Mouse (Mus musculus) retina, adult 2 months (tissue): ENCODE measurements around the gene Fam136a.
"Not testable (repeated sequence)": the region's sequence is repeated elsewhere in the genome, so short reads cannot be mapped to it uniquely, and the experiment has no call there.

Experiments used
- DNase-seq: peaks from one replicate; pipeline ENCODE4 v3.0.0-alpha.2; 2012; ENCODE audit warnings: low read depth, low spot score

The Fam136a gene

GRCm38 (mm10) chr6:86366853-86367249 is 1.4 kb downstream of the Fam136a start:
- DNase-seq: no peak

DNA sequence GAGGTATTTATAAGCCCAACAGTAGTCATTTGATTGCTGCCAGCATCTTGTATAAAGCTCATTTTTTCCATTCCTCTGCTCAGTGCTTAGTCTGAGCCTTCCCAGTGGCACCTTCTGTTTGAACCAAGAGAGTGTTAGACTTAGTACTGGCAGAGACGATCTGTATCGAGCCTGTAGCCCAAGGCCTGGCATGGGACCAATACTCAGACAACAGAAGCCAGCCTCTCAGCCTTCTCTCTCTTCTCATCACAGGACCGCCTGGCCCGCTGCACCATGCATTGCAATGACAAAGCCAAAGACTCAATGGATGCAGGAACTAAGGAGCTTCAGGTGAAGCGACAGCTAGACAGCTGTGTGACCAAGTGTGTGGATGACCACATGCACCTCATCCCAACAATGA is 3.0 kb downstream of the Fam136a start:
- DNase-seq: no peak

DNA sequence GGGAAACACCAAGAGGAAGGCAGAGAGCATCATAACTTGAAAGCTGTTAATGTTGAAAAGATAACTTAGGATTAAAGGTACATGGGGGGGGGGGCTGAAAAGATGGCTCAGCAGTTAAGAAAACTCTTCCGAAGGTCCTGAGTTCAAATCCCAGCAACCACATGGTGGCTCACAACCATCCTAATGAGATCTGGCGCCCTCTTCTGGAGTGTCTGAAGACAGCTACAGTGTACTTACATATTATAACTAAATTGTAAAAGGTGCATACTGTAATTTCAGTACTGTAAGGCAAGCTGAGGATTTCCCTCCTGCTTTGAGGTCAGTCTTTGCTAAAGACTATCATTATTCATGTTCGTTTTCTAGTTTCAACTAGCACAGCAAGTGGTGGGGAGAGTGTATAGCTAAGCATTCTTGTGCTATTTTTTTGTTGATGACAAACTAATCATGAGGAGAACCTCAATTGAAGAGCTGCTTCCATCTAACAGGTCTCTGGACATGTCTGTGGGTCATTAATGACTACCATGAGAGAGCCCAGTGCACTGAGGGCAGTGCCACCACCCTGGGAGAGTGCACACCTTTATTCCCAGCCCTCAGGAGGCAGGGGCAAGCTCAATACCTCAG is 4.8 kb downstream of the Fam136a start:
- no peak for DNase-seq

GRCm38 (mm10) chr6:86370764-86371339 is 5.4 kb downstream of the Fam136a start, which contains the start of gene Snrpg:
Snrpg (plus strand) TSS chr6:86371304.
- DNase-seq: no peak

DNA sequence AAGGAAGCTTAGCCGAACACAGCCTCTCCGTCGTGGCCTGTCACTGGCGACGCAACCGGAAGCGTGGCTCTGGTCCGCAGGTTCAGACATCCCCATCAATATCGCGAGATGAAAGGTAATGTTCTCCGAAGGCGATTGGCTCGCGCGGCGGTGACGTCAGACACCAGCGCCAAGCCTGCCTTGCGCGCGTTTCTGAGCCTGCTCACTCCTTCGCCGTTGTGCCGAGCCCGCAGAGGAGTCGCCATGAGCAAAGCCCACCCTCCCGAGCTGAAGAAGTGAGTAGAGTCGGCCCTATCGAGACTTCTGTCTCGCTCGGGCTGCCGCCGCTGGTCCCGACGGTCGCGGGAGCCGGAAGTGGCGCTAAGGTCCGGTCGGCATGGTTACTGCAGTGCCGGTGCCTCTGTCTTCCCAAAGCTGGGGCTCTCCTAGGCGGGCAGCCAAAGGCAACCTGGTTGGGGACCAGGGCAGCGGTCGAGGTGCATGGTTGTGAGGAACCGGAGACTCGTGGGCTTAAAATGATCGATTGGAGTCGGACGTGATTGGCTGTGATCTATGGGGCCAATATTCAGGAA is 6.0 kb downstream of the Fam136a start:
- DNase-seq: peak; percentile 90

DNA sequence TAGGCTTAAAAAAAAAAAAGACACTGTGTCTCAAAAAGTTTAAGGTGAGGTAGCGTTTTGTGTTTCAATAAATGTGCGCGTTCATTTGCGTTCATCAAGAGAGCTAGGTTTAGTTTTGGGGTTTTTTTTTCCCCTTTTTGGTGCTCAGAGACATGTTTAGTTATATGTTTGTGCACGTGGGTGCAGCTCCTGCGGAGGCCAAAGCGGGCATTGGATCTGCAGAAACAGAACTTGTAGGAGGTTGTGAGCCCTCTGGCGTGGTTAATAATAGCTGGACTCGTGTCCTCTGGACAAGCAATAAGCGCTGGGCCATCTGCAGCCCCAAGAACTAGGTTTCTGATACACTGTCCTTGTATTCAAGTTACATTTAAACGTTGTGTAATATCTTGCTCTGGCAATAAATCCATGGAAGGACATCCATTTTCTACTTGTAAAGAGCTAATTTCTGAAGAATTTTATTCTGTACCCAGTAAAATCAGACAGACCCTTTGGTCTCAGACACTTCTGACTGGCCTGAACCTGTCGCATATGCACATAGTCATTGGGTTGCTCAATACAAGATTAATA is 6.6 kb downstream of the Fam136a start:
- DNase-seq: no peak

GRCm38 (mm10) chr6:86373556-86373955 is 8.1 kb downstream of the Fam136a start:
- no peak for DNase-seq

DNA sequence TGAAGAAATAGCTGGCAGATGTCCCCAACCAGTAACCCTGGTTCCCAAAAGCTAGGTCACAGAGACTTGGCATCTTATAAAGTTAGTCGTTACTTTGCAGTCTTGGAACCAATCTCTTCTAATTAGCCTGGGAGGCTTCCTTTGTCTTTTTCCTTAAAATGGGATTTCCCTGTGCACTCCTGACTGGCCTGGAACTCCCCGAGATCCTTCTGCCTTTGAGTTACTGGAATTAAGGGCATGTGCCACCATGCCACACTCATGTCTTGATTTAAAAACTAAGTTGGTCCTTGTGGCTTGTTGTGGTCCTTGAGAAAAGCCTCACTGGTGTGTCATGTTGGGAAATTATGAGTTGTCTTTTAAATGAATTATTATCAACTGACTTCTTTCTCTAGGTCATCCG is 12.9 kb downstream of the Fam136a start:
- no peak for DNase-seq

GRCm38 (mm10) chr6:86380112-86380511 is 14.7 kb downstream of the Fam136a start:
- not testable (repeated sequence) for DNase-seq

GRCm38 (mm10) chr6:86382551-86382950 is 17.1 kb downstream of the Fam136a start:
- no peak for DNase-seq

DNA sequence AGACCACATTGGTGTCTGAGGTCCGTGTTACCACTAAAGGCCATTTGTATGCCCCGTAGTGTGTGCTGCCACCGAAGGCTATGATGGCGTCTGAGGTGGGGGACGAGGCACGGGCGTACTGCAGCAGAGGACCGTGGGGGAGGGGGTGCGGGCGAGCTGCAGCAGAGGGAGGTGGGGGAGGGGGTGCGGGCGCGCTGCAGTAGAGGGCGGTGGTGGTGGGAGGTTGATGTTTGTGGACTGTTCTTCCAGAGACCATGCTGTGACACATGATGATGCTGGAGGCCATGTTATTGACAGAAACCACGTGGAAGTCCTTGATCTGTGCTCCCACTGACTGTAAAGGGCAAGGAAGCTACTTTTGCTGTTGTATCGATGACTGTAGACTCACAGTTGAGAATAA is 17.9 kb downstream of the Fam136a start:
- DNase-seq: no peak

DNA sequence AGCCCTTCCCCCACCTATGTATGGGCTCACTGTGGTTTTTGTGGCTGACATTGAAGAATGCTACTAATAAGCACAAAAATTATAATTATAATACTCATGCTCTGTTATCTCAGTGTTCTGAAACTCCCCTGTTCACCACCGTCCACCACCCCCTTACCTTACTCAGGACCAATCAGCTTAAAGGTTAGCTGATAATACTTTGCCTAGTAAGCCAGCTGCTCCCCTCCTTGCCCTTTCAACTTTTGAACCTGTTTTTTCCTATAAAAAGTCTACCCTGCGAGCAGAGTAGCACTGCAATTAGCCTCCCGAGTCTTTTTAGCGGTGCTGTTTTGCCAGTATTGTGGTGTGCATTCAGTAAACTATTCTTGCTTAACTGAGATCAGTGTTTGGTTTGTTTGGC is 19.2 kb downstream of the Fam136a start:
- no peak for DNase-seq

DNA sequence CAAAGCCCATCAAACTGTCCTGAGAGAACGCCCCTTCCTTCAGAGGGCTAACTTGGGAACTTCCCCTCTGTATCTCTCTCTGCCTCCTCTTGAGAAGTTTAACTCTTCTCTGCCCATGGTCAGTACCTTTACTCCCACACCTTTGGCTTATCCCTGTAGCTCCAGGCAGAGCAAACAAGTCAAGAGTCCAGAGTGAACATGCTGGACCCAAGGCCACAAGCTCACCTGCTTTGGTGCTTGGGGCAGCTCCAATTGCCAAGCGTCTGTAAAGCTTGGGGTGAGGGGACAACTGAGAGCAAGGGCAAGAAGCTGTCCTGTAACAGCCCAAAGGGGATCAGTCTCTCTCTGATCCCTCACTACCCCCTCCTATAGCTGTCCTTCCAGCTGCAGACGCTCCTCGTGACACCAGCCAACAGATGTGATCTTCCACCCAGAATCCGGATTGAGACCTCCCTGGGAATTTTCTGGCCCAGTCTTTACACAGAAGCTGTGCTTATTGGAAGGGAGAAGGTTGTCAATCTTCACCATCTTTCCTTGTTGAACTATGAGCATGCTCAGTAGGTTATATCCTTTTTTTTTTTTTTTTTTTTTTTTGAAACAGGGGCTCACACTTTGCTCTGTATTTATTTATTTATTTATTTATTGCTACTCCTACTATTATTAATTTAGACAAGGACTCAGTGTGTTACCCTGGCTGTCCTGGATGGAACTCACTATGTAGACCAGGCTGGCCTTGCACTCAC is 20.1 kb downstream of the Fam136a start:
- no peak for DNase-seq

- DNase-seq: no peak
Observed at GRCm38 (mm10) chr6:86387313-86387712, 21.9 kb downstream of the Fam136a start.

DNA sequence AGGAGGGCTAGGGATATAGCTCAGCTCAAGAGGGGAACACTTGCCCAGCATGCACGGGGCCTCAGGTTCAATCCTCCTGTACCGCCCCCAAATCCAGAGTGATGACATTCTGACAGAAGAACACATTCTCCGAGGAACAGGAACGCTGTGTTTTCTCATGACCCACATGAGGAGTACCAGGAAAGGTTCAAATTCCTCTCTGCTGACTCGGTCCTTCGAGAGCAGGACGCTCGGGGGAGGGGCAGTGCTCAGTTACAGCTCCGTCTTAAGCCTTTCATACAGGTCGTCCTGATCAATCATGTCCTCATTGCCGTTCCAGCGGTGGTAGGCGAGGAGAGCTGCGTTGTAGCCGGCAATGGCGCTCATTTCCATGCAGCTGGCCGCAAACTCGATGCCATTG is 23.0 kb downstream of the Fam136a start:
- no peak for DNase-seq

DNA sequence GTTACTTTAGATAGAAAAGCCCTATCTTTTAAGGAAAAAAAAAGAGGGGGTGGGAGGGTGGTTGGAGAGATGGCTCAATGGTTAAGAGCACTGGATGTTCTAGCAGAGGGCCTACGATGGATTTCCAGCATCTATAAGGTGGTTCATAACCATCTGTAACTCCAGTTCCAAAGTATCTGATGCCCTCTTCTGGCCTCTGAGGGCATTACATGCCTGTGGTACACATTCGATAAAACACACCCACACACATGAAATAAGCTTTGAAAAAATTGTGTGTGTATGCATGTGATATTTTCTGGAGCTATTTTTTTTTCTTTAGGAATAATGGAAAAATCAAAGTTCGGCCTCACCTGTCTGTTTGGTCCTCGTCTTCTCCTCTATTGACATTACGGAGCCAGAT is 25.9 kb downstream of the Fam136a start:
- no peak for DNase-seq

DNA sequence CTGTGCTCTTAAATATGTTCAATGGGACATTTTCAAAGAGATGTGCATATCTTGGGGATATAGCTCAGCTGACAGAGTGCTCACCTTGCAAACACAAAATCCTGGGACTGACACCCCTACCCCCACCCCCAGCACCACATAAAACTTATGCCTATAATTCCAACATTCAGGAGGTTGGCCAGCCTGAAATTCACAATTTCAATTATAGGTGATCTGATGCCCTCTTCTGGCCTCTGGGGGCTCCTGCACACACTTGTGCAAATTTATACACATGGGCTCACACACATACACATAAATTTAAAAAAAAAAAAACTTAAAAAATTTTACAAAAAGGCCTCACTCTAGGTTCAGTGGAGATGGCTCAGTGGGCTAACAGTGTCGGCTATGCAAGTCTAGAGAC is 27.7 kb downstream of the Fam136a start:
- DNase-seq: no peak

DNA sequence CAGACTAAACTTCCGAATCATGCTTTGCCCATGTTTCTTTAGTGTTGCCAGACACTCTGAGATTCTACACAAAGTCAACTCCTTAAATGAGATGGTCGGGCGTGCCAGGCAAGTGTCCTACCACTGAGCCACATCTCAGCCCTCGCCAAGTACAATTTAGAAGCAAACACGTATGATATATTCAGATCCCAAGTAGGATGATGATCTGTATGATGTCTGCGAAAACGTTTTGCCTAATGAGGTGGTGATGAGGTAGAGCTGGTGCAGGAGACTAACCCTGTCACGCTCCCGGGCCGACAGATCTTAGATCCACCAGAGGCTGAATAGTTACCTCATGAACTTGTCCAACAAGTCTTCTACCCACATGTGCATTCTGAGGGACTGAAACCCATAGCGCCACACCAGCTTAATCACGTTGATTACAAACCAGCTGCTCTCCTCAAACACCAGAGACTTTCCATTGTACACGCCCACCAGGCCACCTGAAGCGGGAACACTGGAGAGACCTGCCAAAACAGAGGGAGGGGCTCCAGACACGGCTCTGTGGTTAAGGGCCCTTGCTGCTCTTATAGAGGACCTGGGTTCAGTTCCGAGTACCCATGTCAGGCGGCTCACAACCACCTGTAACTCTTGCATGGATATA is 28.8 kb downstream of the Fam136a start:
- no peak for DNase-seq

DNA sequence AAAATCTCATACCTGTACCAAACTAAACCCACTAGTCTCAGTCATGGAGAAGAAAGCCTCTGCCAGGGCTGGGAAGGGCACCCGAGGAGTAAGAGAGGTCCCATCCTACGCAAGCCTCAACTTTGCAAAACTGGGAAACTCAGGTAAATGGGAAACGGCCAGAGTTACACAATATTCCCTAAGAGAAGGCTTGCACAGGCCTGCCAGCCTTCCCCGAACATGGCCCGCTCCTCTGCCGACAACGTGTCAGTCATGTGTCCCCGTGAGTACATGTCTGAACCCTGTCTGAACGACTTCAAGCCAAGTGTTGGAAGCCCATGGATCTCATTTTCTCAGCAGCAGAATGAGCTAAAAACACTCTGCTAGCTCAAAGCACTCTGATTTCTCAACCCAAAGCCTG is 29.6 kb downstream of the Fam136a start:
- DNase-seq: no peak

DNA sequence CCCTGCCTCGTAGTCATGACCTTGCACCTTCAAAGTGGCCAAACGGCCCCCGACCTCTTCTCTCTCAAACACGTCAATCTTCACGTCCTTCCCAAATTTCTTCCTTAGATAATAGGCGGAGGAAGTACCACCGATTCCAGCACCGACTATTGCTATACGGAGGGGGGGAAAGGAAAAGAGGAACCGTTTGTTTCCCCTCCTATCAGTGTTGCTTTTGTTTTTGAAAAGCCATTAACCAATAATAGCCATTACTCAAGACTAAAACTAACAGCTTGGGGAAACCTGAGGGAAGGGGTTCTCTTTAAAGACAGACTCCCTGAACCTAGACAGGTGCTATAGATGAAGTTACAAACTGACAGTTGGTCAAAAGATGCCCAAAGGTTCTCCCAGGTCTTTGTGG is 30.5 kb downstream of the Fam136a start:
- no peak for DNase-seq

- peak; percentile 63 for DNase-seq
Observed at GRCm38 (mm10) chr6:86396581-86397256, 31.3 kb downstream of the Fam136a start, which contains the start of gene Pcyox1. Pcyox1 (minus strand) TSS chr6:86397154.
